Mouse (Mus musculus) neural tube, postnatal 0 days (tissue): ENCODE measurements around the gene Edn2. TPM values are rescaled to one million over a fixed set of nuclear protein-coding genes. Genes with fewer than 3 reads are reported as not detected.

Source experiments
- polyA plus RNA-seq: library from polyadenylated mRNA; unstranded; fragments of >200 nt; fragmentation: Nextera tagmentation; extraction: Ambion mirVana; gene quantifications from 2 replicates; pipeline ENCODE4 v1.2.1, GENCODE M21; 2015

Gene Edn2
- polyA plus RNA-seq: 0.25 and 0.48 TPM in 2 replicates

GRCm38 (mm10) chr4:120161166-120161949, at the start of gene Edn2:
Gene Edn2, plus strand, starts transcription at chr4:120161206.

Other genes starting within 250 kb of the Edn2 start
- not detected in 2 replicates for gene AL607142.1, start 96.2 kb upstream of the Edn2 start, polyA plus RNA-seq
- gene Foxo6, start 126.1 kb downstream of the Edn2 start, polyA plus RNA-seq: 1.6 and 2.1 TPM in 2 replicates
- 56.9 and 58.3 TPM in 2 replicates for gene Scmh1, start 244.1 kb downstream of the Edn2 start, polyA plus RNA-seq